Comparison of ENCODE assay signal across 16 mouse cellular contexts in the genomic region with DNA sequence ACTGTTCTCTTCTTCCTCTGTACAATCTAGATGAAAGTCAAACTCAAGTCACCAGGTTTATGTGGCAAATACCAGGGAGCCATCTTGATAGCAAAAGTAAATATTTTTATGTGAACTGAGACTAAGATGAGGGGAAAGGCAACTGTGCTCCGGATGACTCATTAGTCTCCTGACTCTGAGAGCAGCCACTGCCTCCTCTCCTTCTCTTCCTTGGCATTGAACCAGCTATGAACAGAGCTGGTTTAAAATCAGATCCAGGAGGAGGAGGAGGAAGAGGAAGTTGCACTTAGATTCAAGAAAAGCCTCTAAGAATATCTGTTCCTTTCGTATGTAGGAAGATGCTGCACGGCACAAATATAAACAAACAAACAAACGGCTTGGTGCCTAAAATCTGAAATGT. TPM values are rescaled to one million over a fixed set of nuclear protein-coding genes. Genes with fewer than 3 reads are reported as not detected.
A peak's percentile ranks its signal among the peaks of the same experiment; 100 is the strongest.
DNase-seq lines count a peak whose midpoint lies in the region; ATAC-seq and TF ChIP-seq lines count a peak whose summit lies in the region.
"Had no signal": no experiment of that assay in that cellular context is flagged by ENCODE, and none has a peak within 500 bp of the region (broad histone marks: within the 10 kb centered on the region; RNA-seq: fewer than 3 reads in every experiment).

No protein-coding gene starts in this region.

- H3K4me3 ChIP-seq in cortical plate, adult 2 months (ENCODE audit: insufficient read depth, low read length), result no peak overlapping the region
- no peak overlapping the region for H3K4me3 ChIP-seq in midbrain, embryonic 13.5 days (replicated peaks)
- H3K4me3 ChIP-seq: embryonic facial prominence, embryonic 12.5 days; stomach, embryonic 15.5 days had no signal

- TF ChIP-seq CTCF in cortical plate, adult 2 months (IDR thresholded peaks at IDR 0.05; ENCODE audit: extremely low read depth, insufficient read depth, low read length), result no peak

- H3K27me3 ChIP-seq in midbrain, embryonic 13.5 days, result no peaks in the 10 kb centered on the region
- H3K27me3 ChIP-seq: embryonic facial prominence, embryonic 12.5 days; stomach, embryonic 15.5 days had no signal

- no peaks in the 10 kb centered on the region for H3K9me3 ChIP-seq in midbrain, embryonic 13.5 days
- H3K9me3 ChIP-seq: embryonic facial prominence, embryonic 12.5 days; stomach, embryonic 15.5 days had no signal

- ATAC-seq in CD4-positive, CD25-positive, alpha-beta regulatory T cell, adult 4 months, result peak; percentile 56
- no peak for ATAC-seq in midbrain, embryonic 13.5 days
- ATAC-seq: forebrain, embryonic 16.5 days; hindbrain, postnatal 0 days had no signal

- peak overlapping the region; percentile 76; the same call in 1 of the 2 replicates for H3K27ac ChIP-seq in cortical plate, adult 2 months (ENCODE audit: insufficient read depth, low read length)
- H3K27ac ChIP-seq in midbrain, embryonic 13.5 days, result no peak overlapping the region
- H3K27ac ChIP-seq: embryonic facial prominence, embryonic 12.5 days; hindbrain, postnatal 0 days; stomach, embryonic 15.5 days had no signal

- no peak overlapping the region for H3K9ac ChIP-seq in midbrain, embryonic 13.5 days (replicated peaks)
- H3K9ac ChIP-seq: embryonic facial prominence, embryonic 12.5 days; stomach, embryonic 15.5 days had no signal

- no peak overlapping the region for H3K4me2 ChIP-seq in midbrain, embryonic 13.5 days (replicated peaks)
- H3K4me2 ChIP-seq: embryonic facial prominence, embryonic 12.5 days; stomach, embryonic 15.5 days had no signal

- WGBS in midbrain, embryonic 13.5 days, result 93% methylated on average over 4 of the region's 4 CpGs

- no peaks in the 10 kb centered on the region for H3K36me3 ChIP-seq in midbrain, embryonic 13.5 days
- H3K36me3 ChIP-seq: embryonic facial prominence, embryonic 12.5 days; stomach, embryonic 15.5 days had no signal

- no peak for TF ChIP-seq POLR2A in cortical plate, adult 2 months (IDR thresholded peaks at IDR 0.05; ENCODE audit: extremely low read depth, insufficient read depth, low read length)

- peak; percentile 44 for DNase-seq in layer of hippocampus, adult 9-11 months
- no peak for DNase-seq in layer of hippocampus, postnatal 36 days
- peak; percentile 33 for DNase-seq in 3134 (ENCODE audit: extremely low read depth, insufficient read length, low spot score)
- DNase-seq in adrenal gland, postnatal 36 days, result no peak
- no peak for DNase-seq in testis, postnatal 14 days (ENCODE audit: low spot score)
- DNase-seq: cerebellum, adult 9-10 months; heart, postnatal 14 days; kidney, postnatal 25 days; liver had no signal

- H3K4me1 ChIP-seq in cortical plate, adult 2 months (ENCODE audit: control insufficient read depth, insufficient read depth, low read length), result peaks cover 3% of the 10 kb centered on the region
- H3K4me1 ChIP-seq in midbrain, embryonic 13.5 days (replicated peaks), result no peaks in the 10 kb centered on the region
- H3K4me1 ChIP-seq: embryonic facial prominence, embryonic 12.5 days; stomach, embryonic 15.5 days had no signal

RNA-seq across cellular contexts. Expression of a gene that starts 22.1 kb away (rescaled TPM):
- 1 to 10 TPM; 2.7 to 2.9 TPM for total RNA-seq in layer of hippocampus, postnatal 36 days (2021)
- polyA plus RNA-seq in CD4-positive, CD25-positive, alpha-beta regulatory T cell, adult 4 months (2017; shearing (Covaris generic)), result 100 to 1,000 TPM; 109 to 197 TPM
- 6.2 and 7.0 TPM in 2 replicates for polyA plus RNA-seq in cortical plate, adult 2 months (2012; rRNA removed)
- polyA plus RNA-seq in midbrain, embryonic 13.5 days (2015; fragmentation: Nextera tagmentation; extraction: Ambion mirVana), result 1.2 and 1.5 TPM in 2 replicates
- total RNA-seq in adrenal gland, postnatal 36 days (2021), result 1 to 10 TPM; 2.8 to 3.7 TPM

Comparison
In these comparisons a context has a peak if more than half of its experiments do, and no peak if none do; other contexts are left out.
1. DNase-seq: peak in layer of hippocampus, adult 9-11 months (single experiment) and 3134 (single experiment); none in layer of hippocampus, postnatal 36 days (0 of 2), adrenal gland, postnatal 36 days (0 of 2) and testis, postnatal 14 days (single experiment).
2. RNA of a gene that starts 22.1 kb away (polyA plus RNA-seq): 109 to 197 TPM in CD4-positive, CD25-positive, alpha-beta regulatory T cell, adult 4 months; 6.2 to 7.0 TPM in cortical plate, adult 2 months and 1.2 to 1.5 TPM in midbrain, embryonic 13.5 days; every median in the first group is over 10 times any median in the second.